20 mouse cellular contexts compared by ENCODE assay signal in the genomic region with DNA sequence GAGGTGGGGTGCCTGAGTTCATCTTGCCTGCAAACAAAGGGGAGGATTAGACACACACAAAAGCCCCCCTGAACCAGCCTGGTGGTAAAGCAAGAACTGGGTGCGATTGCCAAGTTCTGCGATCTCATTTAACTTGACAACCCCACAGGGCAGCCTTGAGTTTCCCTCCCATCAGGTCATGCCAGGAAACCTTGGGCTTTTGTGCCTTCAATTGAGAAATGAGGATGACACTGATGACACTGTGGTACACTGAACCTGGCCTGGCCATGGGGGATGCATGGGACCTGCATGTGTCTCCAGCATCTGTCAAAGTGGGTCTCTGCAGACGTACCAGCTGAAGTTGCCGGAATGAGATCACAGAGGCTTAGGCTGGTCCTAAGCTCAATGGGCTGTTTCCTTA. TPM values are rescaled to one million over a fixed set of nuclear protein-coding genes. Genes with fewer than 3 reads are reported as not detected.
DNase-seq lines count a peak whose midpoint lies in the region; ATAC-seq lines count a peak whose summit lies in the region.
"Had no signal": no experiment of that assay in that cellular context is flagged by ENCODE, and none has a peak within 500 bp of the region (broad histone marks: within the 10 kb centered on the region; RNA-seq: fewer than 3 reads in every experiment).

No protein-coding gene starts in this region.

- H3K4me2 ChIP-seq in limb, embryonic 13.5 days (replicated peaks), result no peak overlapping the region
- H3K4me2 ChIP-seq: heart, embryonic 15.5 days; hindbrain, embryonic 13.5 days had no signal

- 88% methylated on average over 4 of the region's 4 CpGs for WGBS in limb, embryonic 13.5 days
- 85% methylated on average over 4 of the region's 4 CpGs for WGBS in limb, embryonic 10.5 days

- no peak for ATAC-seq in limb, embryonic 13.5 days (ENCODE audit: low FRiP score, low read depth)
- ATAC-seq: forebrain, embryonic 14.5 days; hindbrain, postnatal 0 days had no signal

- no peak overlapping the region for H3K27ac ChIP-seq in limb, embryonic 13.5 days
- H3K27ac ChIP-seq in limb, embryonic 10.5 days, result no peak overlapping the region
- H3K27ac ChIP-seq: embryonic facial prominence, embryonic 10.5 days; heart, embryonic 10.5 days; heart, embryonic 15.5 days; hindbrain, embryonic 13.5 days; hindbrain, postnatal 0 days had no signal

- no peaks in the 10 kb centered on the region for H3K4me1 ChIP-seq in limb, embryonic 13.5 days
- H3K4me1 ChIP-seq in limb, embryonic 10.5 days, result no peaks in the 10 kb centered on the region
- H3K4me1 ChIP-seq: hindbrain, embryonic 13.5 days had no signal

- H3K36me3 ChIP-seq in limb, embryonic 13.5 days, result peaks cover 12% of the 10 kb centered on the region
- no peaks in the 10 kb centered on the region for H3K36me3 ChIP-seq in limb, embryonic 10.5 days
- H3K36me3 ChIP-seq: G1E; hindbrain, embryonic 13.5 days had no signal

- no peaks in the 10 kb centered on the region for H3K27me3 ChIP-seq in limb, embryonic 13.5 days
- peaks cover 3% of the 10 kb centered on the region; the same call in 1 of the 2 replicates for H3K27me3 ChIP-seq in limb, embryonic 10.5 days (ENCODE audit: low read depth, poor library complexity, severe bottlenecking)
- H3K27me3 ChIP-seq: CH12.LX; heart, embryonic 15.5 days; hindbrain, embryonic 13.5 days had no signal

- DNase-seq in adrenal gland, postnatal 14 days, result peak; percentile 38
- DNase-seq in adrenal gland, postnatal 4 days (ENCODE audit: low spot score in 2 of 2), result no peak
- DNase-seq in limb, embryonic 10.5 days (ENCODE audit: low spot score), result no peak
- peak; percentile 56 for DNase-seq in retina, postnatal 1 day
- DNase-seq in retina, embryonic 14.5 days (ENCODE audit: low spot score), result no peak
- no peak for DNase-seq in thymus, postnatal 14 days
- DNase-seq: cerebellum, adult 2 months; cerebellum, postnatal 10 days; gastrocnemius, postnatal 36 days; heart, adult 11 months; heart, postnatal 14 days had no signal

- H3K4me3 ChIP-seq in limb, embryonic 13.5 days, result no peak overlapping the region
- H3K4me3 ChIP-seq in limb, embryonic 10.5 days, result no peak overlapping the region
- H3K4me3 ChIP-seq: embryonic facial prominence, embryonic 10.5 days; heart, embryonic 10.5 days; heart, embryonic 15.5 days; hindbrain, embryonic 13.5 days had no signal

- H3K9me3 ChIP-seq in limb, embryonic 13.5 days, result no peaks in the 10 kb centered on the region
- H3K9me3 ChIP-seq in limb, embryonic 10.5 days (replicated peaks), result no peaks in the 10 kb centered on the region
- H3K9me3 ChIP-seq: embryonic facial prominence, embryonic 10.5 days; heart, embryonic 10.5 days; heart, embryonic 15.5 days; hindbrain, embryonic 13.5 days had no signal

- peak overlapping the region; percentile 8; the same call in 1 of the 2 replicates for H3K9ac ChIP-seq in limb, embryonic 13.5 days
- H3K9ac ChIP-seq: heart, embryonic 15.5 days; hindbrain, embryonic 13.5 days had no signal

RNA-seq across cellular contexts. Expression of gene Wfs1, which starts 6.7 kb away (rescaled TPM):
- 23.7 and 24.3 TPM in 2 replicates for total RNA-seq in adrenal gland, postnatal 14 days (2021)
- total RNA-seq in adrenal gland, postnatal 4 days (2021), result 10 to 100 TPM; 16.6 to 18.5 TPM
- 10.4 and 10.9 TPM in 2 replicates for polyA plus RNA-seq in limb, embryonic 13.5 days (2015; fragmentation: Nextera tagmentation; extraction: Ambion mirVana)
- polyA plus RNA-seq in limb, embryonic 10.5 days (2016; fragmentation: Nextera tagmentation; extraction: Ambion mirVana), result 6.1 and 6.7 TPM in 2 replicates

Comparison
In these comparisons a context has a peak if more than half of its experiments do, and no peak if none do; other contexts are left out.
1. DNase-seq: peak in adrenal gland, postnatal 14 days (single experiment) and retina, postnatal 1 day (single experiment); none in adrenal gland, postnatal 4 days (0 of 2), limb, embryonic 10.5 days (single experiment), retina, embryonic 14.5 days (single experiment) and thymus, postnatal 14 days (single experiment).